Mouse (Mus musculus) spleen, adult 2 months (tissue): ENCODE data around the gene Arhgef40.

Experiments used
- CTCF ChIP-seq: fragments of 200-500 bp; IDR thresholded peaks from 2 replicates; pipeline ENCODE4 v1.5.1; 2011; ENCODE audit warnings: mild to moderate bottlenecking, inconsistent platforms; ENCODE audit not compliant: insufficient read depth, insufficient read length, insufficient replicate concordance; ENCODE audit errors: extremely low read depth
- POLR2A ChIP-seq: fragments of 200-500 bp; IDR thresholded peaks from 2 replicates; pipeline ENCODE4 v1.6.1; 2011; ENCODE audit warnings: low read depth, low read length, inconsistent platforms

GRCm38 (mm10) chr14:52011683-52012082 lies 27.2 kb downstream of the Arhgef40 start:
- no peak for TF ChIP-seq POLR2A
- TF ChIP-seq CTCF, result no peak
